Mouse (Mus musculus): ENCODE results near the gene Cd7. TPM values are rescaled to one million over a fixed set of nuclear protein-coding genes. Genes with fewer than 3 reads are reported as not detected.
"Not testable (repeated sequence)": the region's sequence is repeated elsewhere in the genome, so short reads cannot be mapped to it uniquely, and the experiment has no call there.

The Cd7 gene
- total RNA-seq, 1 experiment = 0.27 TPM

DNA sequence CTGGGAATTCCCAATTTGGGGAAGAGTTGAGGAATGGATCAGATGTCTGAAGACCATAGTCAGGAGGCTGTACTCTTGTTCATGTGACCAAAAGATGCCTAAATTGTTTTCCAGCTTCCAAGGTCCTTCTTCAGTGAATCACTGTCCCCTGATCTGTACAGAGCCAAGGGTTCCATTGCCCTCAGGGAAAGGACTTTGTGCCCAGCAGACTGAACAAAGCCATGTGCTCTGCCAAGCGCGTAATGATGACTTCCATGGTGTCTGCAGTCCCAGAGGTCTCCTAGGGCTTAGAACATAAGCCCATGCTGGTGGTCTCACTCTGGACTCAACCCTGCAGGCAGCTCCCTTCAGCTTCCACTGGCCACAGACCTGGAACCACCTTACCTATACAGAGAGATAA is 28.7 kb upstream of the Cd7 start:
- no peak overlapping the region for H3K9ac ChIP-seq (ENCODE audit: insufficient read depth, low read depth, low read length, poor library complexity, severe bottlenecking)
- no peaks in the 10 kb centered on the region for H3K4me1 ChIP-seq (ENCODE audit: control insufficient read depth in 2 of 2, insufficient read depth in 2 of 2, low read length in 2 of 2, poor library complexity in 1 of 2)
- no peak for DNase-seq (ENCODE audit: low read depth, low spot score)
- no peaks in the 10 kb centered on the region for H3K9me3 ChIP-seq (ENCODE audit: control insufficient read depth, insufficient read depth, low read depth, low read length)
- no peak overlapping the region for H3K4me3 ChIP-seq (ENCODE audit: insufficient read depth in 1 of 2, low read depth in 1 of 2, low read length in 2 of 2, poor library complexity in 1 of 2, severe bottlenecking in 1 of 2)
- no peaks in the 10 kb centered on the region for H3K36me3 ChIP-seq (ENCODE audit: control insufficient read depth, insufficient read depth, low read length, poor library complexity, severe bottlenecking)
- TF ChIP-seq ZNF384 (IDR thresholded peaks at IDR 0.05; ENCODE audit: low read depth, low read length) (no peak), HCFC1 (IDR thresholded peaks at IDR 0.05; ENCODE audit: borderline replicate concordance, insufficient read depth, low read length) (no peak), MAFK (IDR thresholded peaks at IDR 0.05; ENCODE audit: insufficient read depth, low read depth, low read length) (no peak), CHD2 (IDR thresholded peaks at IDR 0.05; ENCODE audit: low read depth, low read length) (no peak), ZC3H11A (IDR thresholded peaks at IDR 0.05; ENCODE audit: borderline replicate concordance, low read depth, low read length) (no peak)
- in situ Hi-C loops (cut with MboI; ENCODE audit: low sequenced_read_pairs in 2 of 2, unreplicated experiment in 2 of 2) = no loop called here
- no peak overlapping the region for H3K27ac ChIP-seq (ENCODE audit: insufficient read depth, low read depth, low read length, poor library complexity, severe bottlenecking)

DNA sequence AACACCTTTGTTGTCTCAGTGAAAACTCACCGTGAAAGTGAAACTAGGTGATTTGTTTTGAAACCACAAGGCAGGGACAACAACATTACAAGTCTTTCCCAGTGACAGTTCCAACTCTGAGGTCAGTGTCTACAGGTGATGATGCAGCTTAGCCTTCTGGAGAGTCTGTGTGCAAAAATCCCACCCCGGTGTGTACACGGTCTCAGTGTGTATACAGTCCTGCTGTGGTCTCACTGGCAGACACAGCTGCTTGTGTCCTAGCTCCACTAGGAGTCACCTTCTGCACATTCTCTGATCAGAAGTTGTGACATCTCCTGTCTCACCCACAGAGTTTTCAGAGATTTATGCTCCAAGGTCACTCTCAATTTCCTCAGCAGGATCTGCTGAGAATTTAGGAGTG is 25.0 kb upstream of the Cd7 start:
- in situ Hi-C loops (cut with MboI; ENCODE audit: low sequenced_read_pairs in 2 of 2, unreplicated experiment in 2 of 2) = no loop called here
- H3K27ac ChIP-seq (ENCODE audit: insufficient read depth, low read depth, low read length, poor library complexity, severe bottlenecking) = no peak overlapping the region
- no peaks in the 10 kb centered on the region for H3K4me1 ChIP-seq (ENCODE audit: control insufficient read depth in 2 of 2, insufficient read depth in 2 of 2, low read length in 2 of 2, poor library complexity in 1 of 2)
- TF ChIP-seq CHD2 (IDR thresholded peaks at IDR 0.05; ENCODE audit: low read depth, low read length) (no peak), ZC3H11A (IDR thresholded peaks at IDR 0.05; ENCODE audit: borderline replicate concordance, low read depth, low read length) (no peak), MAFK (IDR thresholded peaks at IDR 0.05; ENCODE audit: insufficient read depth, low read depth, low read length) (no peak), ZNF384 (IDR thresholded peaks at IDR 0.05; ENCODE audit: low read depth, low read length) (no peak), HCFC1 (IDR thresholded peaks at IDR 0.05; ENCODE audit: borderline replicate concordance, insufficient read depth, low read length) (no peak)
- DNase-seq (ENCODE audit: low read depth, low spot score) = no peak
- H3K9ac ChIP-seq (ENCODE audit: insufficient read depth, low read depth, low read length, poor library complexity, severe bottlenecking) = no peak overlapping the region
- no peak overlapping the region for H3K4me3 ChIP-seq (ENCODE audit: insufficient read depth in 1 of 2, low read depth in 1 of 2, low read length in 2 of 2, poor library complexity in 1 of 2, severe bottlenecking in 1 of 2)
- no peaks in the 10 kb centered on the region for H3K9me3 ChIP-seq (ENCODE audit: control insufficient read depth, insufficient read depth, low read depth, low read length)
- no peaks in the 10 kb centered on the region for H3K36me3 ChIP-seq (ENCODE audit: control insufficient read depth, insufficient read depth, low read length, poor library complexity, severe bottlenecking)

DNA sequence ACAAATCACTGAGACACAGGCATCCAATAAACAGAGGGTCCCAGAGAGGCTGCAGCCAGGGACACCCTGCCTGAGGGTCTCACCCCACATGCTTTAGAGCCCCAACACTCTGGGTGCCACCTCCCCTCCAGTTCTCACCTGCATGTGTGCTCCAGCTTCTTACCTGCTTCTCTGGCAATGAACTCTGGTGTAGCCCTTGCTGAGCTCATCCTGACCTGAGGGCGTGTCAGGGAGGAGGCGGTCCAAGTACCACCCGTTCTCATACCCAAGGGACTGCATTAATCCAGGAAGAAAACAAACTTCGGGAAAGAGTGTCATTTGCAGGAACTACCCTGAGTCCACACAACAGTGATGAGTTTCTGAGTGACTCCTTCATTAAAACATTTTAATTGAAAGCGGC is 24.2 kb upstream of the Cd7 start, which contains the start of gene Sectm1b:
Sectm1b (minus strand) TSS at position 191 of the 400 bp plus-strand sequence.
- Histone ChIP-seq H3K4me1 (ENCODE audit: control insufficient read depth in 2 of 2, insufficient read depth in 2 of 2, low read length in 2 of 2, poor library complexity in 1 of 2) (no peaks in the 10 kb centered on the region), H3K9ac (ENCODE audit: insufficient read depth, low read depth, low read length, poor library complexity, severe bottlenecking) (no peak within 1 kb of the TSS), H3K4me3 (ENCODE audit: insufficient read depth in 1 of 2, low read depth in 1 of 2, low read length in 2 of 2, poor library complexity in 1 of 2, severe bottlenecking in 1 of 2) (no peak within 1 kb of the TSS), H3K36me3 (ENCODE audit: control insufficient read depth, insufficient read depth, low read length, poor library complexity, severe bottlenecking) (no peaks in the 10 kb centered on the region), H3K27ac (ENCODE audit: insufficient read depth, low read depth, low read length, poor library complexity, severe bottlenecking) (no peak within 1 kb of the TSS), H3K9me3 (ENCODE audit: control insufficient read depth, insufficient read depth, low read depth, low read length) (no peaks in the 10 kb centered on the region)
- TF ChIP-seq ZC3H11A (IDR thresholded peaks at IDR 0.05; ENCODE audit: borderline replicate concordance, low read depth, low read length) (no peak), ZNF384 (IDR thresholded peaks at IDR 0.05; ENCODE audit: low read depth, low read length) (no peak), HCFC1 (IDR thresholded peaks at IDR 0.05; ENCODE audit: borderline replicate concordance, insufficient read depth, low read length) (no peak), CHD2 (IDR thresholded peaks at IDR 0.05; ENCODE audit: low read depth, low read length) (no peak), MAFK (IDR thresholded peaks at IDR 0.05; ENCODE audit: insufficient read depth, low read depth, low read length) (no peak)
- in situ Hi-C loops (cut with MboI; ENCODE audit: low sequenced_read_pairs in 2 of 2, unreplicated experiment in 2 of 2) = no loop called here
- DNase-seq (ENCODE audit: low read depth, low spot score) = no peak

DNA sequence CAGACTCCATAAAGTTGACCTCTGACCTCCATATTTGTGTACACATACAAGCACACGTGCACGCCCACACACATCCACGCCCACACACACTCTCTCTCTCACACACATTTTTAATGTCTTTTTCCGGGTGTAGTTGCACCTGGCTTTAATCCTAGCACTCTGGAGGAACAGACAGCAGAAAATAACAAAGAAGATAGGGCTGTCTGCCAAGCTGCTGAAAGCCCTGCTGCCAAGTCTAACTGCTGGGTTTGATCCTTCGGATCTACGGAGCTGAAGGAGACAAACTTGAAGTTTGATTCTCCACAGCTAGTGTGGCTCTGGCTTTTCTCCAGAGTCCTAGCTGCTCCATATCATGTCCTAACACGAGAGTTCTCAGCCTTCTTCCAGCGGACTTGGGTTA is 22.4 kb upstream of the Cd7 start:
- Histone ChIP-seq H3K36me3 (ENCODE audit: control insufficient read depth, insufficient read depth, low read length, poor library complexity, severe bottlenecking) (no peaks in the 10 kb centered on the region), H3K4me3 (ENCODE audit: insufficient read depth in 1 of 2, low read depth in 1 of 2, low read length in 2 of 2, poor library complexity in 1 of 2, severe bottlenecking in 1 of 2) (no peak overlapping the region), H3K9ac (ENCODE audit: insufficient read depth, low read depth, low read length, poor library complexity, severe bottlenecking) (no peak overlapping the region), H3K27ac (ENCODE audit: insufficient read depth, low read depth, low read length, poor library complexity, severe bottlenecking) (no peak overlapping the region), H3K4me1 (ENCODE audit: control insufficient read depth in 2 of 2, insufficient read depth in 2 of 2, low read length in 2 of 2, poor library complexity in 1 of 2) (no peaks in the 10 kb centered on the region), H3K9me3 (ENCODE audit: control insufficient read depth, insufficient read depth, low read depth, low read length) (no peaks in the 10 kb centered on the region)
- TF ChIP-seq ZNF384 (IDR thresholded peaks at IDR 0.05; ENCODE audit: low read depth, low read length) (no peak), ZC3H11A (IDR thresholded peaks at IDR 0.05; ENCODE audit: borderline replicate concordance, low read depth, low read length) (no peak)
- DNase-seq (ENCODE audit: low read depth, low spot score) = no peak
- in situ Hi-C loops (cut with MboI; ENCODE audit: low sequenced_read_pairs in 2 of 2, unreplicated experiment in 2 of 2) = no loop called here

DNA sequence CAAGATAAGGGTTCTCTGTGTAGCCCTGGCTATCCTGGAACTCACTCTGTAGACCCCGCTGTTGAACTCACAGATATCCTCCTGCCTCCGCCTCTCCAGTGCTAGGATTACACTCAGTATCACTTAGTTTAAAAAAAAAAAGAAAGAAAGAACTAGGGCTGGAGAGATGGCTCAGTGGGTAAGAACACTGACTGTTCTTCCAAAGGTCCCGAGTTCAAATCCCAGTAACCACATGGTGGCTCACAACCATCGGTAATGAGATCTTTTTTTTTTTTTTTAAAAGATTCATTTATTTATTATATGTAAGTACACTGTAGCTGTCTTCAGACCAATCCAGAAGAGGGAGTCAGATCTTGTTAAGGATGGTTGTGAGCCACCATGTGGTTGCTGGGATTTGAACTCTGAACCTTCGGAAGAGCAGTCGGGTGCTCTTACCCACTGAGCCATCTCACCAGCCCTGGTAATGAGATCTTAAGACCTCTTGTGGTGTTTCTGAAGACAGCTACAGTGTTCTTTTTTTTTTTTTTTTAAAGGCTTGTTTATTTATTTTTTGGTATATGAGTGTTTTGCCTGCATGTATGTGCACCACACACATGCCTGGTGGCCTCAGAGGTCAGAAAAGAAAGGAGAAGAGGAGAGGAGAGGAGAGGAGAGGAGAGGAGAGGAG is 21.3 kb upstream of the Cd7 start:
- in situ Hi-C loops (cut with MboI; ENCODE audit: low sequenced_read_pairs in 2 of 2, unreplicated experiment in 2 of 2); H3K4me1 ChIP-seq (ENCODE audit: control insufficient read depth in 2 of 2, insufficient read depth in 2 of 2, low read length in 2 of 2, poor library complexity in 1 of 2); H3K27ac ChIP-seq (ENCODE audit: insufficient read depth, low read depth, low read length, poor library complexity, severe bottlenecking); H3K9me3 ChIP-seq (ENCODE audit: control insufficient read depth, insufficient read depth, low read depth, low read length); H3K36me3 ChIP-seq (ENCODE audit: control insufficient read depth, insufficient read depth, low read length, poor library complexity, severe bottlenecking); H3K4me3 ChIP-seq (ENCODE audit: insufficient read depth in 1 of 2, low read depth in 1 of 2, low read length in 2 of 2, poor library complexity in 1 of 2, severe bottlenecking in 1 of 2); DNase-seq (ENCODE audit: low read depth, low spot score); H3K9ac ChIP-seq (ENCODE audit: insufficient read depth, low read depth, low read length, poor library complexity, severe bottlenecking): not testable (repeated sequence)

All from ES-E14 (cell line).